Mouse (Mus musculus) MEL (cell line): ENCODE measurements around the gene Jag2.

Experiments used
- CHD2 ChIP-seq: IDR thresholded peaks from 2 replicates; pipeline ENCODE4 v1.6.1; 2011; ENCODE audit warnings: low read length, improper control_type of control experiment
- CTCF ChIP-seq, 3 experiments: IDR thresholded peaks in 2 of 3; conservative IDR thresholded peaks in 1 of 3; 2 replicates each; pipeline ENCODE4 v1.5.1; 2011 to 2012; ENCODE audit warnings: low read length in 3 of 3, low read depth in 2 of 3, mild to moderate bottlenecking in 2 of 3, improper control_type of control experiment in 1 of 3, inconsistent platforms in 1 of 3, mixed read lengths in 1 of 3, moderate library complexity in 1 of 3; ENCODE audit not compliant: control insufficient read depth in 1 of 3, insufficient read depth in 1 of 3, poor library complexity in 1 of 3, severe bottlenecking in 1 of 3
- EP300 ChIP-seq, 2 experiments: IDR thresholded peaks; 2 replicates each; pipeline ENCODE4 v1.6.1; 2011; ENCODE audit warnings: improper control_type of control experiment in 2 of 2, low read length in 2 of 2, low read depth in 1 of 2, mild to moderate bottlenecking in 1 of 2
- GATA1 ChIP-seq: IDR thresholded peaks from 2 replicates; pipeline ENCODE4 v1.6.1; 2011; ENCODE audit warnings: low read depth, low read length, improper control_type of control experiment
- MAX ChIP-seq: IDR thresholded peaks from 2 replicates; pipeline ENCODE4 v1.6.1; 2011; ENCODE audit warnings: low read length, improper control_type of control experiment
- POLR2A ChIP-seq, 2 experiments: IDR thresholded peaks; 2 replicates each; pipeline ENCODE4 v1.6.1; 2011 to 2012; ENCODE audit warnings: low read length in 2 of 2, mild to moderate bottlenecking in 2 of 2, control low read depth in 1 of 2, improper control_type of control experiment in 1 of 2, low read depth in 1 of 2, moderate library complexity in 1 of 2; ENCODE audit not compliant: control insufficient read depth in 1 of 2, insufficient read depth in 1 of 2, poor library complexity in 1 of 2
- TCF12 ChIP-seq: IDR thresholded peaks from 2 replicates; pipeline ENCODE4 v1.6.1; 2014; ENCODE audit warnings: low read depth, mild to moderate bottlenecking, inconsistent platforms, low read length, improper control_type of control experiment, moderate library complexity
- USF1 ChIP-seq: IDR thresholded peaks from 2 replicates; pipeline ENCODE4 v1.6.1; 2014; ENCODE audit warnings: low read depth, mild to moderate bottlenecking, inconsistent platforms, low read length, improper control_type of control experiment, moderate library complexity
- ZKSCAN1 ChIP-seq: IDR thresholded peaks from 2 replicates; pipeline ENCODE4 v1.6.1; 2012; ENCODE audit warnings: low read depth, mild to moderate bottlenecking, inconsistent platforms, low read length, improper control_type of control experiment, moderate library complexity

GRCm38 (mm10) chr12:112881301-112881815, 48.2 kb downstream of the Jag2 start:
- TF ChIP-seq CTCF (IDR thresholded peaks at IDR 0.05 in 2 of 3, conservative IDR thresholded peaks at IDR 0.05 in 1 of 3; ENCODE audit: control insufficient read depth in 1 of 3, insufficient read depth in 1 of 3, low read depth in 2 of 3, low read length in 3 of 3, poor library complexity in 1 of 3, severe bottlenecking in 1 of 3) (no peak), POLR2A (IDR thresholded peaks at IDR 0.05; ENCODE audit: control insufficient read depth in 1 of 2, insufficient read depth in 1 of 2, low read depth in 1 of 2, low read length in 2 of 2, poor library complexity in 1 of 2) (no peak), TCF12 (no peak), ZKSCAN1 (no peak), MAX (no peak), EP300 (IDR thresholded peaks at IDR 0.05; ENCODE audit: low read depth in 1 of 2, low read length in 2 of 2) (no peak), GATA1 (no peak), CHD2 (no peak), USF1 (no peak)
